Mouse (Mus musculus): ENCODE measurements around the gene Ccr6. TPM values are rescaled to one million over a fixed set of nuclear protein-coding genes. Genes with fewer than 3 reads are reported as not detected.
"Not testable (repeated sequence)": the region's sequence is repeated elsewhere in the genome, so short reads cannot be mapped to it uniquely, and the experiment has no call there.

Gene Ccr6
- not detected in 2 replicates for polyA plus RNA-seq (2014; fragmentation: Nextera tagmentation; extraction: Ambion mirVana)

DNA sequence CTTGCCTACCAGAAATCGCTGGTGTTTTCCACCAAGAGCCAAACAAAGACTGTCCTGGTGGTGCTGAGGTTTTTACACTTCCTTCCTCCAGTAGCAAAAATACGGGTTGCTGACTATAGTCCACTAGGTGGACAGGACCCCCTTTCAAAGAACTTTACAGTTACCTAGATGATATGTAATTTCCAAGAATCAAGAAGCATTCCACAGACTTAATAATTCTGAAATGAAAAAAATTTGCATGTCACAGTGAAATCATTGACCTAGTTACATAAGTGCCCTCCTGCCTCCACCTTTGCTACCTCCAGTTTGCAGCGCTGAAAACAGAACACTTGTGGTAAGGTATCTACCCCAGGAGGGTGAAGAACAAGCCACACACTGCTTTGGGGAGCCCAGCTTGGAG lies at the start of gene Ccr6:
TSS of gene Ccr6 (plus strand) at position 301 of the 400 bp plus-strand sequence.
- H3K36me3 ChIP-seq (ENCODE audit: control insufficient read depth, insufficient read depth, low read length): no peaks in the 10 kb centered on the region
- H3K9ac ChIP-seq (replicated peaks; ENCODE audit: low read depth, low read length): no peak within 1 kb of the TSS
- 82% methylated on average over 3 of the region's 3 CpGs for WGBS
- no peak within 1 kb of the TSS for H3K27ac ChIP-seq (ENCODE audit: low read depth, low read length)
- no peaks in the 10 kb centered on the region for H3K9me3 ChIP-seq (ENCODE audit: control insufficient read depth, low read length)
- no peak for ATAC-seq (ENCODE audit: low read depth)
- H3K27me3 ChIP-seq (ENCODE audit: control insufficient read depth, insufficient read depth, low read length): no peaks in the 10 kb centered on the region
- no peaks in the 10 kb centered on the region for H3K4me1 ChIP-seq (ENCODE audit: control insufficient read depth, insufficient read depth, low read length)
- H3K4me2 ChIP-seq (ENCODE audit: low read depth, low read length): no peak within 1 kb of the TSS
- no peak within 1 kb of the TSS for H3K4me3 ChIP-seq (ENCODE audit: low read depth, low read length)

DNA sequence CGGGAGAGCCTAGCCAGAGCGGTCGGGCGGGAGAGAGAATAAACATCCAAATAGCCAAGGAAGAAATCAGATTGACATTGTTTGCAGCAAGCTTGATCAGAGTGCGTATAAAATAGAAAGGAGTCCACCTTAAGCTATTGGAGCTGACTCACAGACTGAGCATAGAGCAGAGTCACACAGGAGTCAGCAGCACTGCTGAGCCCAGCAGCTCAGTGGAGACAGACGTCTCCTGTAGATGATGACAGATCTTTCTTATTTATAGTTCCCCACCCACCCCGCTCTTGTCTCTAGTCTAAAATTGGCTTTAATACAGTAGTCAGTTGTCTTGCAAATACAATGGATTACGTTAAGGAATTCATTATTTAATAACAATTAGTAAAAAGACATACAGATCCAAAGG lies 42.2 kb upstream of the Ccr6 start:
- H3K36me3 ChIP-seq (ENCODE audit: control insufficient read depth, insufficient read depth, low read length): peaks cover 23% of the 10 kb centered on the region
- H3K4me2 ChIP-seq (ENCODE audit: low read depth, low read length): no peak overlapping the region
- no peak overlapping the region for H3K27ac ChIP-seq (ENCODE audit: low read depth, low read length)
- ATAC-seq (ENCODE audit: low read depth): no peak
- no peaks in the 10 kb centered on the region for H3K4me1 ChIP-seq (ENCODE audit: control insufficient read depth, insufficient read depth, low read length)
- no peak overlapping the region for H3K4me3 ChIP-seq (ENCODE audit: low read depth, low read length)
- H3K27me3 ChIP-seq (ENCODE audit: control insufficient read depth, insufficient read depth, low read length): no peaks in the 10 kb centered on the region
- no peaks in the 10 kb centered on the region for H3K9me3 ChIP-seq (ENCODE audit: control insufficient read depth, low read length)
- H3K9ac ChIP-seq (replicated peaks; ENCODE audit: low read depth, low read length): no peak overlapping the region
- 88% methylated on average over 8 of the region's 8 CpGs for WGBS

GRCm38 (mm10) chr17:8195685-8196376 lies 40.0 kb upstream of the Ccr6 start:
- Histone ChIP-seq H3K36me3 (ENCODE audit: control insufficient read depth, insufficient read depth, low read length) (peaks cover 14% of the 10 kb centered on the region), H3K9ac (replicated peaks; ENCODE audit: low read depth, low read length) (no peak overlapping the region), H3K4me2 (ENCODE audit: low read depth, low read length) (no peak overlapping the region), H3K27ac (ENCODE audit: low read depth, low read length) (no peak overlapping the region), H3K27me3 (ENCODE audit: control insufficient read depth, insufficient read depth, low read length) (no peaks in the 10 kb centered on the region), H3K4me1 (ENCODE audit: control insufficient read depth, insufficient read depth, low read length) (no peaks in the 10 kb centered on the region), H3K9me3 (ENCODE audit: control insufficient read depth, low read length) (no peaks in the 10 kb centered on the region), H3K4me3 (ENCODE audit: low read depth, low read length) (no peak overlapping the region)
- WGBS: 95% methylated on average over 8 of the region's 8 CpGs
- no peak for ATAC-seq (ENCODE audit: low read depth)

DNA sequence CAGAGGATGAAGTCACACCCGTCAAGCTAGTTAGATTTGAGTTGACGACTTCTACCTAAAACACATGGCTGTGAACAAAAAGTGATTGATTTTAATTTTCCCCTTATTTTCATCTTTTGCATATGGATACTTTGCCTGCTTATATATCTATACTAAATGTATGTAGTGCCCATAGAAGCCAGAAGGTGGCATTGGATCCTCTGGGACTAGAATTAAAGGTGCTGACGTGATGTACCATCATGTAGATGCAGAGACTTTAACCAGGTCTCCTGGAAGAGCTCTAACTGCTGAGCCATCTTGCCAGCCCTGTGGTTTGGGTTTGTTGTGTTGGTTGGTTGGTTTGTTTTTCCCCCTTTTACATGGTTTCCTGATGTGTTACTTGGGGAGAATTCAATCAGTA lies 38.2 kb upstream of the Ccr6 start:
- Histone ChIP-seq H3K9ac (replicated peaks; ENCODE audit: low read depth, low read length) (no peak overlapping the region), H3K4me3 (ENCODE audit: low read depth, low read length) (no peak overlapping the region), H3K9me3 (ENCODE audit: control insufficient read depth, low read length) (no peaks in the 10 kb centered on the region), H3K4me1 (ENCODE audit: control insufficient read depth, insufficient read depth, low read length) (no peaks in the 10 kb centered on the region), H3K27ac (ENCODE audit: low read depth, low read length) (no peak overlapping the region), H3K27me3 (ENCODE audit: control insufficient read depth, insufficient read depth, low read length) (no peaks in the 10 kb centered on the region), H3K36me3 (ENCODE audit: control insufficient read depth, insufficient read depth, low read length) (peaks cover 9% of the 10 kb centered on the region), H3K4me2 (ENCODE audit: low read depth, low read length) (no peak overlapping the region)
- 80% methylated on average over 3 of the region's 3 CpGs for WGBS
- ATAC-seq (ENCODE audit: low read depth): no peak

GRCm38 (mm10) chr17:8199067-8199935 lies 36.5 kb upstream of the Ccr6 start:
- Histone ChIP-seq H3K27ac (ENCODE audit: low read depth, low read length) (no peak overlapping the region), H3K4me3 (ENCODE audit: low read depth, low read length) (no peak overlapping the region), H3K36me3 (ENCODE audit: control insufficient read depth, insufficient read depth, low read length) (peaks cover 7% of the 10 kb centered on the region), H3K9ac (replicated peaks; ENCODE audit: low read depth, low read length) (no peak overlapping the region), H3K4me1 (ENCODE audit: control insufficient read depth, insufficient read depth, low read length) (no peaks in the 10 kb centered on the region), H3K4me2 (ENCODE audit: low read depth, low read length) (no peak overlapping the region), H3K27me3 (ENCODE audit: control insufficient read depth, insufficient read depth, low read length) (no peaks in the 10 kb centered on the region), H3K9me3 (ENCODE audit: control insufficient read depth, low read length) (no peaks in the 10 kb centered on the region)
- 89% methylated on average over 11 of the region's 11 CpGs for WGBS
- ATAC-seq (ENCODE audit: low read depth): no peak

- 89% methylated on average over 1 of the region's 1 CpGs for WGBS
- H3K4me3 ChIP-seq (ENCODE audit: low read depth, low read length): no peak overlapping the region
- no peak for ATAC-seq (ENCODE audit: low read depth)
Measured at GRCm38 (mm10) chr17:8199936-8200330, 35.9 kb upstream of the Ccr6 start.

GRCm38 (mm10) chr17:8203487-8203886 lies 32.4 kb upstream of the Ccr6 start:
- H3K4me3 ChIP-seq (ENCODE audit: low read depth, low read length): no peak overlapping the region
- ATAC-seq (ENCODE audit: low read depth): no peak
- no peak overlapping the region for H3K27ac ChIP-seq (ENCODE audit: low read depth, low read length)
- H3K4me1 ChIP-seq (ENCODE audit: control insufficient read depth, insufficient read depth, low read length): no peaks in the 10 kb centered on the region
- no peaks in the 10 kb centered on the region for H3K27me3 ChIP-seq (ENCODE audit: control insufficient read depth, insufficient read depth, low read length)
- no peak overlapping the region for H3K9ac ChIP-seq (replicated peaks; ENCODE audit: low read depth, low read length)
- no peaks in the 10 kb centered on the region for H3K9me3 ChIP-seq (ENCODE audit: control insufficient read depth, low read length)
- no peak overlapping the region for H3K4me2 ChIP-seq (ENCODE audit: low read depth, low read length)
- no peaks in the 10 kb centered on the region for H3K36me3 ChIP-seq (ENCODE audit: control insufficient read depth, insufficient read depth, low read length)
- WGBS: 90% methylated on average over 1 of the region's 1 CpGs

More at GRCm38 (mm10) chr17:8199936-8200330, 35.9 kb upstream of the Ccr6 start:
- Histone ChIP-seq H3K36me3 (ENCODE audit: control insufficient read depth, insufficient read depth, low read length) (peaks cover 1% of the 10 kb centered on the region; the same call in 1 of the 2 replicates), H3K27ac (ENCODE audit: low read depth, low read length) (no peak overlapping the region), H3K4me1 (ENCODE audit: control insufficient read depth, insufficient read depth, low read length) (no peaks in the 10 kb centered on the region), H3K9ac (replicated peaks; ENCODE audit: low read depth, low read length) (no peak overlapping the region), H3K27me3 (ENCODE audit: control insufficient read depth, insufficient read depth, low read length) (no peaks in the 10 kb centered on the region), H3K9me3 (ENCODE audit: control insufficient read depth, low read length) (no peaks in the 10 kb centered on the region), H3K4me2 (ENCODE audit: low read depth, low read length) (no peak overlapping the region)

- H3K9me3 ChIP-seq (ENCODE audit: control insufficient read depth, low read length); H3K27me3 ChIP-seq (ENCODE audit: control insufficient read depth, insufficient read depth, low read length); H3K9ac ChIP-seq (replicated peaks; ENCODE audit: low read depth, low read length); ATAC-seq (ENCODE audit: low read depth); H3K4me3 ChIP-seq (ENCODE audit: low read depth, low read length); H3K4me2 ChIP-seq (ENCODE audit: low read depth, low read length); H3K27ac ChIP-seq (ENCODE audit: low read depth, low read length); H3K36me3 ChIP-seq (ENCODE audit: control insufficient read depth, insufficient read depth, low read length); H3K4me1 ChIP-seq (ENCODE audit: control insufficient read depth, insufficient read depth, low read length): not testable (repeated sequence)
- WGBS: 73% methylated on average over 1 of the region's 1 CpGs
Measured at GRCm38 (mm10) chr17:8205221-8205631, 30.6 kb upstream of the Ccr6 start.

GRCm38 (mm10) chr17:8206691-8207090 lies 29.2 kb upstream of the Ccr6 start:
- 89% methylated on average over 5 of the region's 5 CpGs for WGBS
- no peak overlapping the region for H3K4me2 ChIP-seq (ENCODE audit: low read depth, low read length)

More at GRCm38 (mm10) chr17:8206691-8207090, 29.2 kb upstream of the Ccr6 start:
- Histone ChIP-seq H3K9me3 (ENCODE audit: control insufficient read depth, low read length) (no peaks in the 10 kb centered on the region), H3K27me3 (ENCODE audit: control insufficient read depth, insufficient read depth, low read length) (no peaks in the 10 kb centered on the region), H3K9ac (replicated peaks; ENCODE audit: low read depth, low read length) (no peak overlapping the region), H3K36me3 (ENCODE audit: control insufficient read depth, insufficient read depth, low read length) (no peaks in the 10 kb centered on the region), H3K4me1 (ENCODE audit: control insufficient read depth, insufficient read depth, low read length) (no peaks in the 10 kb centered on the region), H3K4me3 (ENCODE audit: low read depth, low read length) (no peak overlapping the region), H3K27ac (ENCODE audit: low read depth, low read length) (no peak overlapping the region)
- no peak for ATAC-seq (ENCODE audit: low read depth)

Measured in neural tube, embryonic 14.5 days (tissue).